Mouse (Mus musculus): ENCODE measurements around the gene Pym1. TPM values are rescaled to one million over a fixed set of nuclear protein-coding genes. Genes with fewer than 3 reads are reported as not detected.

The Pym1 gene
- polyA plus RNA-seq, 1 experiment from 2014 or later, result 50.2 TPM

DNA sequence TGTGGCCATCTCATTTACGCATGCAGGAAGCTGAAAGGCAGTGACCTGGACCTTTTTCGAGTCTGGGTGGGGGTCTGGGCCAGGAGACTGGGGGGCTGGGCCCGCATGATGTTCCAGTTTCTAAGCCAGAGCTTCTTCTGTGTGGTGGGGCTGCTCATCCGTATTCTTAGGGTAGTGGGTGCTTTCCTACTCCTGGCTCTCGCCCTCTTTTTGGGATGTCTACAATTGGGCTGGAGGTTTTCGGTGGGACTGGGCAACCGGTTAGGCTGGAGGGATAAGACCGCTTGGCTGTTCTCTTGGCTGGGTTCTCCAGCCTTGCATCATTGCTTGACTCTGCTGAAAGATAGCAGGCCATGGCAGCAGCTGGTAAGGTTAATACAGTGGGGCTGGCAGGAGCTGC lies 59.3 kb downstream of the Pym1 start:
- Histone ChIP-seq H3K36me3 (ENCODE audit: control insufficient read depth, insufficient read depth, low read length) (no peaks in the 10 kb centered on the region; the same call in 1 of the 2 replicates), H3K4me1 (ENCODE audit: control insufficient read depth, insufficient read depth, low read length) (peaks cover 24% of the 10 kb centered on the region), H3K4me3 (ENCODE audit: low read depth, low read length) (no peak overlapping the region), H3K9ac (ENCODE audit: low read length) (no peak overlapping the region), H3K4me2 (ENCODE audit: low read depth) (peak overlapping the region; percentile 30), H3K9me3 (ENCODE audit: control insufficient read depth, low read length) (no peaks in the 10 kb centered on the region), H3K27ac (ENCODE audit: low read depth, low read length) (no peak overlapping the region), H3K27me3 (ENCODE audit: control insufficient read depth, insufficient read depth, low read length) (no peaks in the 10 kb centered on the region)
- ATAC-seq (ENCODE audit: insufficient read depth, low FRiP score, low TSS enrichment) (no peak), DNase-seq (ENCODE audit: low spot score) (no peak)
- 94% methylated on average over 8 of the region's 8 CpGs for WGBS

Other genes starting within 250 kb of the Pym1 start
- 2.4 and 3.5 TPM in 2 replicates for gene Myl6b, start 249.2 kb upstream of the Pym1 start, polyA plus RNA-seq (2014; fragmentation: Nextera tagmentation; extraction: Ambion mirVana)
- gene Esyt1, start 222.0 kb upstream of the Pym1 start, polyA plus RNA-seq (2014; fragmentation: Nextera tagmentation; extraction: Ambion mirVana), result 27.3 and 34.1 TPM in 2 replicates
- 16.6 and 18.3 TPM in 2 replicates for gene Zc3h10, start 200.1 kb upstream of the Pym1 start, polyA plus RNA-seq (2014; fragmentation: Nextera tagmentation; extraction: Ambion mirVana)
- gene Rpl41, start 198.6 kb upstream of the Pym1 start, polyA plus RNA-seq (2014; fragmentation: Nextera tagmentation; extraction: Ambion mirVana), result 3,132 and 3,213 TPM in 2 replicates
- gene Pa2g4, start 181.9 kb upstream of the Pym1 start, polyA plus RNA-seq (2014; fragmentation: Nextera tagmentation; extraction: Ambion mirVana), result 245 and 251 TPM in 2 replicates
- 14.4 and 17.3 TPM in 2 replicates for gene Erbb3, start 158.2 kb upstream of the Pym1 start, polyA plus RNA-seq (2014; fragmentation: Nextera tagmentation; extraction: Ambion mirVana)
- 626 and 686 TPM in 2 replicates for gene Rps26, start 121.1 kb upstream of the Pym1 start, polyA plus RNA-seq (2014; fragmentation: Nextera tagmentation; extraction: Ambion mirVana)
- gene Ikzf4, start 101.9 kb upstream of the Pym1 start, polyA plus RNA-seq (2014; fragmentation: Nextera tagmentation; extraction: Ambion mirVana), result 4.2 and 5.1 TPM in 2 replicates
- gene Suox, start 73.8 kb upstream of the Pym1 start, polyA plus RNA-seq (2014; fragmentation: Nextera tagmentation; extraction: Ambion mirVana), result 15.6 and 17.2 TPM in 2 replicates
- gene Rab5b, start 51.6 kb upstream of the Pym1 start, polyA plus RNA-seq (2014; fragmentation: Nextera tagmentation; extraction: Ambion mirVana), result 82.2 and 82.9 TPM in 2 replicates
- 4.0 and 4.6 TPM in 2 replicates for gene Pmel, start 43.7 kb upstream of the Pym1 start, polyA plus RNA-seq (2014; fragmentation: Nextera tagmentation; extraction: Ambion mirVana)
- 93.9 and 99.5 TPM in 2 replicates for gene Cdk2, start 42.9 kb upstream of the Pym1 start, polyA plus RNA-seq (2014; fragmentation: Nextera tagmentation; extraction: Ambion mirVana)
- 5.8 and 6.2 TPM in 2 replicates for gene Dgka, start 3.0 kb upstream of the Pym1 start, polyA plus RNA-seq (2014; fragmentation: Nextera tagmentation; extraction: Ambion mirVana)
- gene Mmp19, start 43.0 kb downstream of the Pym1 start, polyA plus RNA-seq (2014; fragmentation: Nextera tagmentation; extraction: Ambion mirVana), result 0.32 and 0.41 TPM in 2 replicates
- gene Dnajc14, start 56.2 kb downstream of the Pym1 start, polyA plus RNA-seq (2014; fragmentation: Nextera tagmentation; extraction: Ambion mirVana), result 39.3 and 42.8 TPM in 2 replicates
- gene Tmem198b, start 56.5 kb downstream of the Pym1 start, polyA plus RNA-seq (2014; fragmentation: Nextera tagmentation; extraction: Ambion mirVana), result 16.7 and 16.9 TPM in 2 replicates
- gene Sarnp, start 69.4 kb downstream of the Pym1 start, polyA plus RNA-seq (2014; fragmentation: Nextera tagmentation; extraction: Ambion mirVana), result 233 and 234 TPM in 2 replicates
- gene Ormdl2, start 73.8 kb downstream of the Pym1 start, polyA plus RNA-seq (2014; fragmentation: Nextera tagmentation; extraction: Ambion mirVana), result 59.2 and 64.6 TPM in 2 replicates
- 16.4 and 17.7 TPM in 2 replicates for gene Gdf11, start 143.8 kb downstream of the Pym1 start, polyA plus RNA-seq (2014; fragmentation: Nextera tagmentation; extraction: Ambion mirVana)
- gene Cd63, start 153.1 kb downstream of the Pym1 start, polyA plus RNA-seq (2014; fragmentation: Nextera tagmentation; extraction: Ambion mirVana), result 192 and 208 TPM in 2 replicates
- gene Rdh5, start 175.0 kb downstream of the Pym1 start, polyA plus RNA-seq (2014; fragmentation: Nextera tagmentation; extraction: Ambion mirVana), result 10.7 and 11.2 TPM in 2 replicates
- 215 and 227 TPM in 2 replicates for gene Bloc1s1, start 176.1 kb downstream of the Pym1 start, polyA plus RNA-seq (2014; fragmentation: Nextera tagmentation; extraction: Ambion mirVana)
- 4.2 and 4.5 TPM in 2 replicates for gene Itga7, start 185.9 kb downstream of the Pym1 start, polyA plus RNA-seq (2014; fragmentation: Nextera tagmentation; extraction: Ambion mirVana)
- not detected in 2 replicates for gene Mettl7b, start 213.1 kb downstream of the Pym1 start, polyA plus RNA-seq (2014; fragmentation: Nextera tagmentation; extraction: Ambion mirVana)
- gene Olfr9, start 241.5 kb downstream of the Pym1 start, polyA plus RNA-seq (2014; fragmentation: Nextera tagmentation; extraction: Ambion mirVana), result not detected in 2 replicates